Mouse (Mus musculus) ES-Bruce4 (cell line): ENCODE data around the gene Eri3.

Experiments
- EP300 ChIP-seq: IDR thresholded peaks from 2 replicates; pipeline ENCODE4 v1.6.1; 2011; ENCODE audit warnings: low read depth, low read length; ENCODE audit not compliant: insufficient read depth
- POLR2A ChIP-seq: IDR thresholded peaks from one replicate; pipeline ENCODE4 v1.8.1; 2011; ENCODE audit warnings: low read length; ENCODE audit not compliant: insufficient read depth

DNA sequence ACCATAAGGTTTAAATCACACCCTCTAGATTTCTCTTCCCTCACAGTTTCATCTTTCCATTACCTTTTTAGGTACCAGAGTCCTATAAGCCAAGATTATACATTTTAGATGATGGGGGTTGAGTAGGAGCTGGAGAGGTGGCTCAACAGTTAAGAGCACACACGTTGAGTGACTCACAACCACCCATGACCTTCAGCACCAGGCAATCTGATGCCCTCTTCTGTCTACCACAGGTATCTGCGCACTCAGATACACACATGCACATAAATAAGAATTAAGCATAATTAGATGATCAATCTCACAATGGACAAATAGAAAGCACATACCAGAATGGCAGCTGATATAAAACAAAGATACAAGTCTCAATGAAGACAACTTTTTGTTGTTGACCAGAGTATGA is 28.8 kb upstream of the Eri3 start:
- no peak for TF ChIP-seq POLR2A
- TF ChIP-seq EP300, result no peak
